Mouse (Mus musculus) myocyte (in vitro differentiated cells): Measurements from ENCODE around the gene Mycbp2.

Experiments
- E2F4 ChIP-seq: IDR thresholded peaks from one replicate; pipeline ENCODE4 v1.6.1; 2011; ENCODE audit warnings: mild to moderate bottlenecking, control low read depth, moderate library complexity; ENCODE audit not compliant: insufficient read depth
- MYOD1 ChIP-seq, 3 experiments: IDR thresholded peaks; one replicate each; pipeline ENCODE4 v1.6.1; 2011; ENCODE audit warnings: control low read depth in 2 of 3, low read depth in 2 of 3, mild to moderate bottlenecking in 2 of 3, moderate library complexity in 1 of 3; ENCODE audit not compliant: insufficient read length in 2 of 3, control insufficient read depth in 1 of 3
- MYOG ChIP-seq, 3 experiments: IDR thresholded peaks; one replicate each; pipeline ENCODE4 v1.6.1; 2011; ENCODE audit warnings: control low read depth in 2 of 3, low read depth in 2 of 3, mild to moderate bottlenecking in 2 of 3; ENCODE audit not compliant: insufficient read length in 2 of 3, control insufficient read depth in 1 of 3, insufficient read depth in 1 of 3
- POLR2A ChIP-seq: IDR thresholded peaks from one replicate; pipeline ENCODE4 v1.6.1; 2011; ENCODE audit warnings: low read depth, mild to moderate bottlenecking, control low read depth, moderate library complexity; ENCODE audit not compliant: insufficient read length
- POLR2AphosphoS2 ChIP-seq: IDR thresholded peaks from one replicate; pipeline ENCODE4 v1.6.1; 2011; ENCODE audit warnings: low read depth, control low read depth; ENCODE audit not compliant: insufficient read length
- REST ChIP-seq: IDR thresholded peaks from one replicate; pipeline ENCODE4 v1.6.1; 2011; ENCODE audit warnings: mild to moderate bottlenecking, control low read depth, moderate library complexity; ENCODE audit not compliant: insufficient read depth, insufficient read length

GRCm38 (mm10) chr14:103376765-103377164 is 30.2 kb upstream of the Mycbp2 start:
- no peak for TF ChIP-seq MYOG (IDR thresholded peaks at IDR 0.05; ENCODE audit: control insufficient read depth in 1 of 3, insufficient read depth in 1 of 3, insufficient read length in 2 of 3, low read depth in 2 of 3)
- no peak for TF ChIP-seq E2F4
- TF ChIP-seq POLR2AphosphoS2: no peak
- TF ChIP-seq MYOD1 (IDR thresholded peaks at IDR 0.05; ENCODE audit: control insufficient read depth in 1 of 3, insufficient read length in 2 of 3, low read depth in 2 of 3): no peak
- no peak for TF ChIP-seq POLR2A
- TF ChIP-seq REST: no peak
